Mouse (Mus musculus) granulocyte monocyte progenitor cell, adult 5-6 weeks (primary cell): ENCODE results near the gene Gbp10. TPM values are rescaled to one million over a fixed set of nuclear protein-coding genes. Genes with fewer than 3 reads are reported as not detected.
A peak's percentile ranks its signal among the peaks of the same experiment; 100 is the strongest.
"Not testable (repeated sequence)": the region's sequence is repeated elsewhere in the genome, so short reads cannot be mapped to it uniquely, and the experiment has no call there.

ENCODE experiments used
- ATAC-seq: replicated peaks from 2 replicates; pipeline ENCODE4 v1.8.0; 2016; ENCODE audit warnings: mild to moderate bottlenecking, moderate TSS enrichment, inconsistent platforms; ENCODE audit not compliant: poor library complexity, severe bottlenecking
- total RNA-seq, 2 experiments: library from RNA; stranded (forward) in 1 of 2; stranded (reverse) in 1 of 2; fragments of 200-712, 200-1000 nt in 1 of 2; fragments of >200 nt in 1 of 2; fragmentation: Nextera tagmentation in 1 of 2; gene quantifications; 2 replicates each; pipeline ENCODE4 v1.2.3; 2014 to 2017

Gene Gbp10
- total RNA-seq (2014; fragmentation: Nextera tagmentation) (not detected in 2 replicates), total RNA-seq (2017) (not detected in 2 replicates)

DNA sequence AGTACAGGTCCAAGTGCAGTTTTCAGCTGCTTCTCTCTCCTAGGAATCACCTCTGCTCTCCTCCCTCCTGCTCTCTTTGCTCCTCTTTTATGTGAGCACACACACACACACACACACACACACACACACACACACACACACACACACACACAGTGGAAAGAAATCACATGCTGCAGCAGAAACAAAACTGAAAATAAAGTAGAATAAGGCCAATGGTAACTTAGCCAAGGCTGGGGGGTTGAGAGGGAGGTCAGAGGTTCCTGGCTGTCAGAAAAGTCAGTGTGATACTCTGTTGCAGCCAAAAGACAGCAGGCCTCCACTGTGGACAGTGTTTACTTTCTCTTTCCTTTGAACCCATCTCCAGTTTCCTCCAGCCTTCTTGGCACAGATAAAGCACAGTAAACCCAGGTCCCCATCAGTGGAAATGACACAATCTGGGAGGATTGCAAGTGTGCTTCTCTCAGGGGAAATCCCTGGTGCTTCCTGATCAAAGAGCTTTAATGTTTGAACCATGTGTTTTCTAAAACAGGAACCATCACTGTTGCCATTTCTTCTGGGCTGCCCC lies at the start of gene Gbp10:
Gene Gbp10 (minus strand): TSS at position 51 of the 565 bp plus-strand sequence.
- 0 out of 2 replicates have a peak, but pooled peaks have one; percentile 14 for ATAC-seq

DNA sequence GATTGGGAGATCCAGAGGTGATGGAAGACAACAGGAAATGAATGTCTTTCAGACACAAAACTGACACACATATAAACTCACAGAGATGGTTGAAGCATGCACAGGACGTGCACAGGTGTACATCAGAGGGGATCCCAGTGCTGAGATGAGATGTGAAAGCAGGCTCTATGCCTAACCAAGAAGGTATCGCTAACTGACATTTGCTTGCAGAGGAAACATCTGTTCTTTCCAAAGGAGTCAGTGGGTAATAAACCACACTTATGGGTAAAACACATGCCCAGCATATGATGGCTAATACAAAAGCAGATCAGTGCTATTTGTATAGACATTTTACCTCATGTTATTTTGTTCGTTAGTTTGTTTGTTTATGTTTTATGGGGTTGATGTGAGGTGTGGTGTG lies 21.3 kb upstream of the Gbp10 start:
- ATAC-seq = not testable (repeated sequence)

DNA sequence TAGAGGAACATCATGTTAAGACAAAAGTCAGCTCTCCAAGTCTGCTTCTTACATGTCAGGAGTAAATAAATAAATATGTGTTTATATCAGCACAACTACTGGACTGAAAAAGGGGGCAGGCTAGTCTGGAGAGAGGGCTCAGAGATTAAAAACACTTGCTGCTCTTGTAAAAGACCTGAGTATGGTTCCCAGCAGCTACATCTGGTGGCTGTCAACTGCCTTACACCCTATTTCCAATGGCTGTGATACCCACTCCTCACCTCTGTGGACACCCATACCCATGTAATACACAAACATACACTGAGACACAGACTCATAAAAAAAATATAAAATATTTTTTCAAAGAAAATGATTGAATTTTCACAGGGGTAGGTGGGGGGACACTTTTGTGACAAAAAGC lies 13.2 kb upstream of the Gbp10 start:
- no peak for ATAC-seq

DNA sequence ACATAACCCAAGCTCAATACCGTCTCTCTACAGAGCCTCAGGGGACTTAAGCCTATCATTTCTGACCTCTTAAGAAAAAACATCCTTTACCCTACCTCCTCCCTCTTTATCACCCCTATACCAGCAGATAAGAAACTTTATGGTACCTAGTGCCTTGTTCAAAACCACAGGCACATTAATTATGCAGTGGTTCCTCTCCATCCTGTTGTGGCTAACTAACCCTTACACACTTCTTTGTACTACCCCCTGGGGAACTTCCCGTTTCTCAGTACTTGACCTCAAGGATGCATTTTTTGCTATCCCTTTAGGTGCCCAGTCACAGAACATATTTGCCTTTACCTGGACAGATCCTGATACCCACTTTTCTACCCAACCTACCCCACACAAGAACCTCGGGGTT lies 5.4 kb upstream of the Gbp10 start:
- ATAC-seq = peak; percentile 86

DNA sequence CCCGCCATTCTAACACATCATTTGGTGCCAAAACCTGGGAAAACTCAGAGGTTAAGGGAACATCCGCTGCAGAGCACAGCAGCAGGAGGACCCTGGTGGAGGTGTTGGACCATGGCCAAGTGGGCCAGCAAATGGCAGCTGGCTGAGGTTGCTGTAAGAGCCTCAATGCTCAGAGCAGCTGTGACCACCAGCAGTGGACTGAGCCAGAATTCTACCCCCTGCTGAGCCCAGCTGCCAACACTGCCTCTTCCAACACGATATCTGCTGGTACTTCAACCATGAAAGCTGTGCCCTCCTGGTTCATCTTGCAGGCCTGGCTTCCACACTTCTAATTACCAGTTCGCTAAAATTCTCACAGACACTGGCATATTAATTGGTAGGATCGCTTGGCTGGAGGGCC lies 1.6 kb upstream of the Gbp10 start:
- ATAC-seq = not testable (repeated sequence)

DNA sequence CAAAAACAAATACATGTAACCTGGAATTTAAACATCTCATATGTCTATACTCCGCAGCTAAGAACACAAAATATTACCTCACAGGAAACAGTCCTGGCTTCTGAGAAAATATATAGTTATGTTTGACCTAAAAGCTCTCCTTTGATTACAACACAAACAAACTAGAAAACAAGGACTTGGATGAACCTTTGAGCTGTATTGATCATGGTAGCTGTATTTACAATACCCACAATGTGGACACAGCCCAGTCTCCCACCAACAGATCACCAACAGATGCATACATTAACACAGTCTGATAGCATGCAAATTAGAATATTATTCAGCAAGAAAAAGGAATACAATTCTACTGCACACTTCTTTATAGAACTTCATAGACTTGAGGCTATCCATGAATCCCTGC lies 931 bp downstream of the Gbp10 start:
- not testable (repeated sequence) for ATAC-seq

DNA sequence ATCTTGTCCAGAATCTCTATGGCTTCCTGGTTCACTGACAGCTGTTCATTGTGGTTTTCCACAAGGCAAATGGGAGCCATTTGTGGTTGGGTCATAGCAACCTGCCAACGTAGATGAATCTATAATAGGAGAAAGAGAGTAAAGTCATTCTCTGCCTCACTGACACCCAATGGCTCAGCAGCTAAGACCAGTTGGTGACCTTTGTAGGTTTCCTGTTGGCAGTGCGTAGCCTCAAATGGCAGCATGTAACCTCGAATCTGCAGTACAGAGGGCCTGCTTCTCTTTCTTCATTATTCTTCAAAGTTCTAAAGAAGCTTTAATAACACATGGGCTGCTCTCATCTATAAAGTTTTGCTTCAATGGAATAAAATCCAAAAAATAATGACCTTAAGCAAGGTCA lies 3.3 kb downstream of the Gbp10 start:
- ATAC-seq = not testable (repeated sequence)

DNA sequence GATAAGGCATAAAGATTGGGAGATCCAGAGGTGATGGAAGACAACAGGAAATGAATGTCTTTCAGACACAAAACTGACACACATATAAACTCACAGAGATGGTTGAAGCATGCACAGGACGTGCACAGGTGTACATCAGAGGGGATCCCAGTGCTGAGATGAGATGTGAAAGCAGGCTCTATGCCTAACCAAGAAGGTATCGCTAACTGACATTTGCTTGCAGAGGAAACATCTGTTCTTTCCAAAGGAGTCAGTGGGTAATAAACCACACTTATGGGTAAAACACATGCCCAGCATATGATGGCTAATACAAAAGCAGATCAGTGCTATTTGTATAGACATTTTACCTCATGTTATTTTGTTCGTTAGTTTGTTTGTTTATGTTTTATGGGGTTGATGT lies 30.4 kb downstream of the Gbp10 start:
- not testable (repeated sequence) for ATAC-seq

DNA sequence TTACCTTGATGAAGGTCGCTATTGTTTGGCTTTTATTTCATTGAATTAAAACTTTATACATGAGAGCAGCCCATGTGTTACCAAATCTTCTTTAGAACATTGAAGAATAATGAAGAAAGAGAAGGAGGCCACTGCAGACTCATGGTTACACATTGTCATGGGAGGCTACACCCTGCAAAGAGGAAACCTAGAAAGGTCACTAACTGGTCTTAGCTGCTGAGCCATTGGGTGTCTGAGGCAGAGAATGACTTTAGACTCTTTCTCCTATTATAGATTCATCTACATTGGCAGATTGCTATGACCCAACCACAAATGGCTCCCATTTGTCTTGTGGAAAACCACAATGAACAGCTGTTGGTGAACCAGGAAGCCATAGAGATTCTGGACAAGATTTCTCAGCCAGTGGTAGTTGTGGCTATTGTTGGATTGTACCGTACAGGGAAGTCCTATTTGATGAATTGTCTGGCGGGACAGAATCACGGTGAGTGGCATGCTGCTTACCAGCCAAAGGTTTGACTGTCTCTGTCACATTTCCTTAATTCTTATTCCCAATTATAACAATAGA lies 38.5 kb downstream of the Gbp10 start:
- ATAC-seq = not testable (repeated sequence)

DNA sequence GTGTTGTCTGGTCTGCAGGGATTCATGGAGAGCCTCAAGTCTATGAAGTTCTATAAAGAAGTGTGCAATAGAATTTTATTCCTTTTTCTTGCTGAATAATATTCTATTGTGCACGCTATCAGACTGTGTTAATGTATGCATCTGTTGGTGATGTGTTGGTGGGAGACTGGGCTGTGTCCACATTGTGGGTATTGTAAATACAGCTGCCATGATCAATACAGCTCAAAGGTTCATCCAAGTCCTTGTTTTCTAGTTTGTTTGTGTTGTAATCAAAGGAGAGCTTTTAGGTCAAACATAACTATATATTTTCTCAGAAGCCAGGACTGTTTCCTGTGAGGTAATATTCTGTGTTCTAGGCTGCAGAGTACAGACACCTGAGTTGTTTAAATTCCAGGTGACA lies 40.2 kb downstream of the Gbp10 start:
- ATAC-seq = not testable (repeated sequence)

DNA sequence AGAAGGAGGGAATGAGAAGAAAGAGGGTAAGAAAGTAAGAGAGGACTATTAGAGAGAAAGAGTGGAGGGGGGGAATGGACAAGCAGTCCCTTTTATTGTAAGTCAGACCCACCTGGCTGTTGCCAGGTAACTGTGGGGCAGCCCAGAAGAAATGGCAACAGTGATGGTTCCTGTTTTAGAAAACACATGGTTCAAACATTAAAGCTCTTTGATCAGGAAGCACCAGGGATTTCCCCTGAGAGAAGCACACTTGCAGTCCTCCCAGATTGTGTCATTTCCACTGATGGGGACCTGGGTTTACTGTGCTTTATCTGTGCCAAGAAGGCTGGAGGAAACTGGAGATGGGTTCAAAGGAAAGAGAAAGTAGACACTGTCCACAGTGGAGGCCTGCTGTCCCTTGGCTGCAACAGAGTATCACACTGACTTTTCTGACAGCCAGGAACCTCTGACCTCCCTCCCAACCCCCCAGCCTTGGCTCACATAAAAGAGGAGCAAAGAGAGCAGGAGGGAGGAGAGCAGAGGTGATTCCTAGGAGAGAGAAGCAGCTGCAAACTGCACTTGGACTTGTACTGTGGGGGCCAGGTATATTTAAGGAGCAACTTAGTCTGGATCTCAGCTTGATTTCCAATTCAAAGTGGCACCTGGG lies 41.3 kb downstream of the Gbp10 start:
- not testable (repeated sequence) for ATAC-seq

DNA sequence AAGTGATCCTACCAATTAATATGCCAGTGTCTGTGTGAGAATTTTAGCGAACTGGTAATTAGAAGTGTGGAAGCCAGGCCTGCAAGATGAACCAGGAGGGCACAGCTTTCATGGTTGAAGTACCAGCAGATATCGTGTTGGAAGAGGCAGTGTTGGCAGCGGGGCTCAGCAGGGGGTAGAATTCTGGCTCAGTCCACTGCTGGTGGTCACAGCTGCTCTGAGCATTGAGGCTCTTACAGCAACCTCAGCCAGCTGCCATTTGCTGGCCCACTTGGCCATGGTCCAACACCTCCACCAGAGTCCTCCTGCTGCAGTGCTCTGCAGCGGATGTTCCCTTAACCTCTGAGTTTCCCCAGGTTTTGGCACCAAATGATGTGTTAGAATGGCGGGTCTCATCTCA lies 43.0 kb downstream of the Gbp10 start:
- ATAC-seq = not testable (repeated sequence)

DNA sequence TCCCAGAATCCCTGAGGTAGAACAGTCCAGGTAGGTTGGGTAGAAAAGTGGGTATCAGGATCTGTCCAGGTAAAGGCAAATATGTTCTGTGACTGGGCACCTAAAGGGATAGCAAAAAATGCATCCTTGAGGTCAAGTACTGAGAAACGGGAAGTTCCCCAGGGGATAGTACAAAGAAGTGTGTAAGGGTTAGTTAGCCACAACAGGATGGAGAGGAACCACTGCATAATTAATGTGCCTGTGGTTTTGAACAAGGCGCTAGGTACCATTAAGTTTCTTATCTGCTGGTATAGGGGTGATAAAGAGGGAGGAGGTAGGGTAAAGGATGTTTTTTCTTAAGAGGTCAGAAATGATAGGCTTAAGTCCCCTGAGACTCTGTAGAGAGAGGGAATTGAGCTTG lies 46.8 kb downstream of the Gbp10 start:
- peak; percentile 80 for ATAC-seq

DNA sequence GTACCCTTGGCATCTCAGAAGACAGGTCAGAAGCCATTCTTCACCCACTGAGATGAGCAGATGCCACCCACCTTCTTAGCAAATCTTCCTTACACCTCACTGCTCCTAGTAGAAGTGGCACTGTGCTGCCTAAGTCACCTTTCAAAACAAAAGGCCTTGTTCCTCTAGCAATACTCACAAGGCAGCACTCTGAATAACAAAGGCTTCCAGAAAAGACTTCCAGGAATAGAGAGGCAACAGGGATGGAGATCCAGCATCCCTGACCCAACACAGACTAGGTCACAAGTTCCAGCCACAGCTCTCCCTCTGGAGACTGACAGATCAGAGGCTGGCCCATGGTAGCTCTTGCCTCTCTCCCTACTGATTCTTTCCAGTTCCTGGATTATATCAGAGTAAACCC lies 57.9 kb downstream of the Gbp10 start:
- no peak for ATAC-seq

Other genes starting within 250 kb of the Gbp10 start
- not detected in 2 replicates for gene Gbp9, start 100.0 kb downstream of the Gbp10 start, total RNA-seq (2014; fragmentation: Nextera tagmentation)
- gene Gbp9, start 100.0 kb downstream of the Gbp10 start, total RNA-seq (2017) = 0.26 and 1.9 TPM in 2 replicates
- not detected in 2 replicates for gene Gbp8, start 100.0 kb downstream of the Gbp10 start, total RNA-seq (2014; fragmentation: Nextera tagmentation)
- 0.34 TPM in 1 of 2 replicates, not detected in the other for gene Gbp8, start 100.0 kb downstream of the Gbp10 start, total RNA-seq (2017)
- gene Gbp4, start 99.9 kb downstream of the Gbp10 start, total RNA-seq (2014; fragmentation: Nextera tagmentation) = not detected in 2 replicates
- gene Gbp4, start 99.9 kb downstream of the Gbp10 start, total RNA-seq (2017) = not detected in 2 replicates
- not detected in 2 replicates for gene Gm43302, start 54.2 kb upstream of the Gbp10 start, total RNA-seq (2014; fragmentation: Nextera tagmentation)
- not detected in 2 replicates for gene Gm43302, start 54.2 kb upstream of the Gbp10 start, total RNA-seq (2017)
- 0.77 TPM in 1 of 2 replicates, not detected in the other for gene Gbp6, start 54.2 kb upstream of the Gbp10 start, total RNA-seq (2014; fragmentation: Nextera tagmentation)
- 0.65 and 0.77 TPM in 2 replicates for gene Gbp6, start 54.2 kb upstream of the Gbp10 start, total RNA-seq (2017)
- gene Lrrc8b, start 176.2 kb upstream of the Gbp10 start, total RNA-seq (2014; fragmentation: Nextera tagmentation) = 16.1 and 19.8 TPM in 2 replicates
- gene Lrrc8b, start 176.2 kb upstream of the Gbp10 start, total RNA-seq (2017) = 6.5 and 9.7 TPM in 2 replicates